Mouse (Mus musculus) stomach, postnatal 0 days (tissue): ENCODE results near the gene Myzap. TPM values are rescaled to one million over a fixed set of nuclear protein-coding genes. Genes with fewer than 3 reads are reported as not detected.
A peak's percentile ranks its signal among the peaks of the same experiment; 100 is the strongest.

Source experiments
- ATAC-seq: fragments of 200-750 bp; cut with Nextera tagmentation; 2 replicates; pipeline ENCODE4 v1.8.0; 2017; ENCODE audit not compliant: low FRiP score, low TSS enrichment
- DNase-seq: peaks from one replicate; pipeline ENCODE4 v3.0.0-alpha.2; 2016; ENCODE audit warnings: low spot score
- H3K27ac ChIP-seq: fragments of 300-500 bp; sonication (generic); replicated peaks from 2 replicates; pipeline ENCODE4 v1.5.1; 2014; ENCODE audit warnings: mild to moderate bottlenecking, control low read depth
- H3K27me3 ChIP-seq: fragments of 300-500 bp; sonication (generic); 2 replicates; pipeline ENCODE4 v1.6.1; 2014; ENCODE audit warnings: low read length; ENCODE audit not compliant: control insufficient read depth, insufficient read depth
- H3K36me3 ChIP-seq: fragments of 300-500 bp; sonication (generic); 2 replicates; pipeline ENCODE4 v1.6.1; 2014; ENCODE audit warnings: low read length, mixed read lengths; ENCODE audit not compliant: control insufficient read depth, insufficient read depth
- H3K4me1 ChIP-seq: fragments of 300-500 bp; sonication (generic); replicated peaks from 2 replicates; pipeline ENCODE4 v1.6.1; 2014; ENCODE audit warnings: antibody characterized with exemption; ENCODE audit not compliant: control insufficient read depth, insufficient read depth
- H3K4me2 ChIP-seq: fragments of 300-500 bp; sonication (generic); replicated peaks from 2 replicates; pipeline ENCODE4 v1.6.1; 2014; ENCODE audit warnings: low read depth, mild to moderate bottlenecking, control low read depth, moderate library complexity
- H3K4me3 ChIP-seq: fragments of 300-500 bp; sonication (generic); 2 replicates; pipeline ENCODE4 v1.5.1; 2014; ENCODE audit warnings: low read depth, low read length, control low read depth
- H3K9ac ChIP-seq: fragments of 300-500 bp; sonication (generic); 2 replicates; pipeline ENCODE4 v1.6.1; 2014; ENCODE audit warnings: mild to moderate bottlenecking, low read length, control low read depth, mixed read lengths
- H3K9me3 ChIP-seq: fragments of 300-500 bp; sonication (generic); 2 replicates; pipeline ENCODE4 v1.6.1; 2016; ENCODE audit warnings: low read length; ENCODE audit not compliant: control insufficient read depth
- CTCF ChIP-seq: IDR thresholded peaks from 2 replicates; pipeline ENCODE4 v1.5.1; 2016; ENCODE audit warnings: antibody characterized with exemption, low read depth, mild to moderate bottlenecking, moderate library complexity
- EP300 ChIP-seq: optimal IDR thresholded peaks from 2 replicates; pipeline ENCODE3; 2016; ENCODE audit warnings: antibody characterized with exemption
- WGBS: fragments of 180-500 bp; shearing (Covaris S2); extraction: QIAGEN DNeasy Blood & Tissue Kit; methylation state at CpG from one replicate; pipeline ENCODE4 v1.1.7; 2014; 5-methylcytosine and 5-hydroxymethylcytosine counted together
- polyA plus RNA-seq: library from polyadenylated mRNA; unstranded; fragments of >200 nt; fragmentation: Nextera tagmentation; extraction: Ambion mirVana; gene quantifications from 2 replicates; pipeline ENCODE4 v1.2.1, GENCODE M21; 2015

Myzap gene
- polyA plus RNA-seq, 1 experiment from 2014 or later = 25.7 TPM

DNA sequence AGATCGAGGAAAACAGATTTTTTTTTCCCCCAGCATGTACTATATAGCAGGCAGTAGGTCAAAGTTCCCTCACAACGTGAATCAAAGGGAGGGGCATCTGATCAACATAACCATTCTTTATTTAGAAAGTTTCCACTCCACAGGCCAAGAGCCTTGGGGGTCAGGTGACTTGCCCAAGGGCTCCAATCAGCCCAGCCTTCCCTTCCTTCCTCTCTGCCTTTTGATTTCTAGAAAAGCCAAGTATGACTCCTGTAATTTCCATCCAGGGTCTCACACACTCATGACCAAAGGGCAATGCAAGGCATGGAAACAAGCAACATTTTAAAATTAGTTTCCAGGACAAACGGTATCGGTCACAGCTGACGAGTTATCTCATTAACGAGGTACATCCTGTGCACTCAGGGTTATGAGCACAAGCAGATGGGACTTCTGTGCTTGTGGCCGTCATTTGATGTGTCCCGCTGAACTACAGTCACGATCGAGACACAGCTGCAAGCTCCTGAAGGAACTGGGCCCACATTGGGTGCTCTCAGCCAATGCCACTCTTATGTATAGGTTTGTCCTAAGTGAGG, 44.4 kb downstream of the Myzap start:
- H3K4me2 ChIP-seq = no peak overlapping the region
- no peaks in the 10 kb centered on the region for H3K9me3 ChIP-seq
- no peaks in the 10 kb centered on the region for H3K4me1 ChIP-seq
- no peaks in the 10 kb centered on the region for H3K36me3 ChIP-seq
- 80% methylated on average over 10 of the region's 10 CpGs for WGBS
- H3K27me3 ChIP-seq = no peaks in the 10 kb centered on the region
- H3K9ac ChIP-seq = no peak overlapping the region
- DNase-seq (no peak), ATAC-seq (no peak)
- no peak overlapping the region for H3K27ac ChIP-seq
- H3K4me3 ChIP-seq = no peak overlapping the region
- no peak for TF ChIP-seq CTCF
- no peak for TF ChIP-seq EP300

DNA sequence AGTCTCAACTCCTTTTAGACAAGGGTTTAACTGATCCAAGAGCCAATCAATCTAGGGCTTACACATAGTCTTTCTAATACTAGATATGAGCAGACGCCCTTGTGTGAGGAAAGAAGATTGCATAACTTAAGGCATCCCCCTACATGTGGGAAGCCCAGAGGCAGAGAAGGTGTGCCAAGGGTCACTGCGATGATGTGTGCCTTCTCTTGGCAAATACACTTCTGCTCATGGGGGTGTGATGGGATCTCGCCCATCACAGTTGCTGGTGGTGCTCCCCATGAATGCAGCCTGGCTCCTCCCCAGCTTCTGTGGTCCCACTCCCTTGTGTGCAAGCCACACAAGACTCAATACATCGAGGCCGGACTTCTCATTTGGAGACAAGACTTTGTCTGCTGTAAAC, 47.3 kb downstream of the Myzap start:
- Histone ChIP-seq H3K4me3 (no peak overlapping the region), H3K9ac (no peak overlapping the region), H3K27me3 (no peaks in the 10 kb centered on the region), H3K36me3 (no peaks in the 10 kb centered on the region), H3K4me2 (no peak overlapping the region), H3K27ac (no peak overlapping the region), H3K4me1 (no peaks in the 10 kb centered on the region; the same call in 1 of the 2 replicates), H3K9me3 (no peaks in the 10 kb centered on the region)
- DNase-seq (peak; percentile 17), ATAC-seq (no peak)
- no peak for TF ChIP-seq EP300
- TF ChIP-seq CTCF = no peak
- WGBS = 57% methylated on average over 5 of the region's 5 CpGs

DNA sequence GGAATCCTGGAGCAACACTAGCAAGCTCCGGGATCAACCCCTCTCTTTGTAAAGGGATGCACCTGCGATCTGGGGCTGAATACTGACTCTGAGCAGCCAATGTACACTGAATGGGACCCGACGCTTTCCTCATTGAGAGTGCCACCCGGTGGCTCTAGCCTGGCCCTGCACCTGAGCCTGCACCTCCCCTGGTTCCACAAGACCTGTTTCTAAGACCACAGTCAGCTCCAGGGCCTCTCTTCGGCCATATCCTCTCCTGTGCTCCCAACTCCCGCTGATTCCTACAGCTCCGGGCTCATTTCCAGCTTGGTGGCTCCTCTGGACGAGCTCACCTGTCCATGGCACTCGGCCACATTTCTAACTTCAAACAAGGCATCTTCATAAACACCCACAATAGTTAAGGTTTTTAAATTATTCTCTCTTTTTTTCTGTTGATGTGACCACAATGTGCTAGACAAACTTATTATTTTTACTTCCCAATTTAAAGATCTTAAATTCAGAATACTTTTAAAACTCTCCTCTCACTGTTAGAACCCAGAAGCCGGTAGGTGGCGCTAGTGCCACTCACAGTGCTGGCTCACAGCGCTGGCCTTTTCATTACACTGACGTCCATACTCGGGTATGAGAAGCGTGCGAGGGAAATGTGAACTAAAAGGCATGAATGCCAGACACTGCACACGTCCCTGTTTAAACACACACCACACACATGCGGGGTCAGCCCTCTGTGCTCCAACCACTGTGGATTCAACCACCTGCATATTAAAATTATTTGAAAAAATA, 48.5 kb downstream of the Myzap start:
- Histone ChIP-seq H3K27ac (no peak overlapping the region), H3K27me3 (no peaks in the 10 kb centered on the region), H3K4me2 (no peak overlapping the region)

DNA sequence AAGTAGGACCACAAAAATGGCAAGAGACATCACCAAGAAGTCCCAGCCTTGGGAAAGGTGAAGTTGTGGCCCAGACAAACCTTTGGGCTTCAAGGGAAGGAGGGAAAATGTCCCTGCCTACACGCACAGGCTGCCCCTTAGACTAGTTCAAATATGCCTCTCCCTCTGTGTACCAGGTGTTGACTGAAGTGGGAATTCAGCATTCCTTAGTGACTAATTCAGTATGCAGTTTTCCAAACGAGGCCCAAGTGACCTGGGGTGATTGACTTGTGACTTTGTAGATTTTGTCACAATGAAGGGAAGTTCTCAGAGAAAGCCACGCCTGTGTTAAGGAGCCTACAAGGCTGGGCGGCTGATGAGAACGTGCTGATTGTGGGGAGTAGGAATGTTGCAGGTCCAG, 49.9 kb downstream of the Myzap start:
- Histone ChIP-seq H3K4me3 (no peak overlapping the region), H3K27me3 (no peaks in the 10 kb centered on the region), H3K4me1 (no peaks in the 10 kb centered on the region; the same call in 1 of the 2 replicates), H3K4me2 (no peak overlapping the region), H3K27ac (peak overlapping the region; percentile 70), H3K9me3 (no peaks in the 10 kb centered on the region), H3K36me3 (no peaks in the 10 kb centered on the region), H3K9ac (no peak overlapping the region)
- TF ChIP-seq EP300 = no peak
- TF ChIP-seq CTCF = no peak
- ATAC-seq (peak; percentile 82), DNase-seq (peak; percentile 58)
- 43% methylated on average over 5 of the region's 5 CpGs for WGBS

More for the DNA sequence above, 48.5 kb downstream of the Myzap start:
- DNase-seq (peak; percentile 87), ATAC-seq (peak; percentile 67)
- 13% methylated on average over 19 of the region's 19 CpGs for WGBS
- no peaks in the 10 kb centered on the region for H3K9me3 ChIP-seq
- TF ChIP-seq CTCF (peak; percentile 94), EP300 (no peak)
- H3K36me3 ChIP-seq = no peaks in the 10 kb centered on the region
- no peak overlapping the region for H3K4me3 ChIP-seq
- no peaks in the 10 kb centered on the region; the same call in 1 of the 2 replicates for H3K4me1 ChIP-seq
- no peak overlapping the region for H3K9ac ChIP-seq

DNA sequence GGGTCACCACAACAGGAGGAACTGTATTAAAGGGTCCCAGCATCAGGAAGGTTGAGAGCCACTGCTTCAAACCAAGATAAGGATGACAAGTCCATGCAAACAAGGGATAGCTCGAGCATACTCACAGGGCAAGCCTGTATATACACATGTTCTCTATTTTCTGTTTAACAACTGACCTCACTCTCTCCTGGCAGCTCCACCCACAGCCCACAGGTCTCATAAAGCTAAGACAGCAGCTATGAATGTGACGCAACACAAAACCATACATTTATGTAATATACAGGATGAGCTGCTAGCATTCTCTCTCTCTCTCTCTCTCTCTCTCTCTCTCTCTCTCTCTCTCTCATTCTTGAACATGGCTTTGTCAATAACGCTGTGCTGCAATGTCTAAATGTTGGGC, 51.4 kb downstream of the Myzap start:
- Histone ChIP-seq H3K4me3 (no peak overlapping the region), H3K27ac (no peak overlapping the region), H3K27me3 (no peaks in the 10 kb centered on the region), H3K9me3 (no peaks in the 10 kb centered on the region), H3K36me3 (no peaks in the 10 kb centered on the region), H3K4me2 (no peak overlapping the region), H3K4me1 (no peaks in the 10 kb centered on the region; the same call in 1 of the 2 replicates), H3K9ac (no peak overlapping the region)
- TF ChIP-seq EP300 (no peak), CTCF (no peak)
- peak; percentile 60 for ATAC-seq
- WGBS = 60% methylated on average over 3 of the region's 3 CpGs
- peak; percentile 22 for DNase-seq

DNA sequence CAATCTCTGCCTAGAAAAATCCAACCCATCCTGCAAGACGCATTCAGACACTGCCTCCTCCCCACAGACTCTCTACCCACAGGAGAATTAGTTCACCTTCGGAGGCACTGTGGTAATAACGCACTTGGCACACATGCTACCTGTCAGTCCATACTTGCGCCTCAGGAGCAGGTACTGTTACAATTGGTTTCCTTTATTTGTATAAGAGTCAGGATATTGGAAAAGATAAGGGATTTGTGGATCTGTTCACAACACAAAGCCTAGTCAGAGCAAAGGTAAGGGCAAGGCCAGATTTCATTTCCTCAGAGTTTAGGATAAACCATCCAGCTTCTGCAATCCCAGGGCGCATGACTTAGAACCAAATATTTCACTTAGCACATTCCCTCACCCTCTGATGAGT, 56.4 kb downstream of the Myzap start:
- TF ChIP-seq CTCF (no peak), EP300 (no peak)
- Histone ChIP-seq H3K9me3 (no peaks in the 10 kb centered on the region), H3K4me2 (no peak overlapping the region), H3K27me3 (no peaks in the 10 kb centered on the region), H3K4me1 (no peaks in the 10 kb centered on the region), H3K9ac (no peak overlapping the region), H3K36me3 (no peaks in the 10 kb centered on the region), H3K4me3 (no peak overlapping the region), H3K27ac (no peak overlapping the region)
- WGBS = 64% methylated on average over 5 of the region's 5 CpGs
- ATAC-seq (peak; percentile 34; the same call in 1 of the 2 replicates), DNase-seq (no peak)
